Mouse (Mus musculus): ENCODE measurements around the gene Zfp184. TPM values are rescaled to one million over a fixed set of nuclear protein-coding genes. Genes with fewer than 3 reads are reported as not detected.

Zfp184 gene
- polyA plus RNA-seq, 1 experiment from 2014 or later: 7.1 TPM

GRCm38 (mm10) chr13:22007872-22008271 is 63.0 kb downstream of the Zfp184 start:
- Histone ChIP-seq H3K9ac (ENCODE audit: low read length) (no peak overlapping the region), H3K4me2 (ENCODE audit: low read length) (no peak overlapping the region), H3K9me3 (ENCODE audit: control insufficient read depth, low read length) (no peaks in the 10 kb centered on the region), H3K4me1 (ENCODE audit: control insufficient read depth in 2 of 2, insufficient read depth in 2 of 2, low read length in 2 of 2) (peaks cover 2 to 15% of the 10 kb centered on the region in 2 experiments; a peak in 2 of 4 replicates), H3K4me3 (ENCODE audit: control insufficient read depth in 1 of 2, insufficient read depth in 1 of 2, low read depth in 1 of 2, low read length in 2 of 2) (no peak overlapping the region), H3K27ac (replicated peaks in 1 of 2; ENCODE audit: control insufficient read depth in 1 of 2, insufficient read depth in 1 of 2, low read depth in 2 of 2, low read length in 2 of 2) (no peak overlapping the region), H3K27me3 (ENCODE audit: control insufficient read depth, insufficient read depth, low read length) (peaks cover 94% of the 10 kb centered on the region), H3K36me3 (ENCODE audit: control insufficient read depth, insufficient read depth, low read length) (no peaks in the 10 kb centered on the region)
- no peak for ATAC-seq (ENCODE audit: insufficient number of reproducible peaks, insufficient read depth, low FRiP score, low read depth)
- WGBS: 48% methylated on average over 7 of the region's 7 CpGs

DNA sequence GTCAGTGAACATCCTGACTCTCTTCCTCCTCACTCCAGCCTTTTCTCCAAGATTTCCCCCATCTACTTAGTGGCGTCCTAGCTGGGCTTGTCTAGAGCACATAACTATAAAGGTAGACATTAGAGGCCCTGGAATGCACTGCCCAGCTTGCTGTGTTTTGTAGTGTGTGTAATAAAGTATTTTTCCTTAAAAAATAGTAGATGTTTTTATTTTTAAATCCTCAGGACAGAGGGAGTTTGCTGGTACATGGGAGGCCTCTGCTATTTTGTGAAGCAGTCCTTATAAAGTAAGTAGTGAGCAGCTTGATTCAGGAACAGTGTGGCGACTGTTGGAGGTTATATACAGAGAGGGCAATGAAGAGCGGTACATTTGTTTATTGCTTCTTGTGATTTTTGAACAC is 63.8 kb downstream of the Zfp184 start:
- no peak overlapping the region for H3K27ac ChIP-seq (replicated peaks in 1 of 2; ENCODE audit: control insufficient read depth in 1 of 2, insufficient read depth in 1 of 2, low read depth in 2 of 2, low read length in 2 of 2)
- WGBS: 83% methylated on average over 3 of the region's 3 CpGs
- no peaks in the 10 kb centered on the region for H3K36me3 ChIP-seq (ENCODE audit: control insufficient read depth, insufficient read depth, low read length)
- H3K9ac ChIP-seq (ENCODE audit: low read length): no peak overlapping the region
- no peak for ATAC-seq (ENCODE audit: insufficient number of reproducible peaks, insufficient read depth, low FRiP score, low read depth)
- peaks cover 2 to 15% of the 10 kb centered on the region in 2 experiments; a peak in 3 of 4 replicates for H3K4me1 ChIP-seq (ENCODE audit: control insufficient read depth in 2 of 2, insufficient read depth in 2 of 2, low read length in 2 of 2)
- H3K4me3 ChIP-seq (ENCODE audit: control insufficient read depth in 1 of 2, insufficient read depth in 1 of 2, low read depth in 1 of 2, low read length in 2 of 2): no peak overlapping the region
- H3K27me3 ChIP-seq (ENCODE audit: control insufficient read depth, insufficient read depth, low read length): peaks cover 91% of the 10 kb centered on the region
- H3K4me2 ChIP-seq (ENCODE audit: low read length): no peak overlapping the region
- no peaks in the 10 kb centered on the region for H3K9me3 ChIP-seq (ENCODE audit: control insufficient read depth, low read length)

- H3K4me2 ChIP-seq (ENCODE audit: low read length): no peak within 1 kb of the TSS
- WGBS: 39% methylated on average over 5 of the region's 7 CpGs
- peaks cover 4 to 15% of the 10 kb centered on the region in 2 experiments; a peak in 3 of 4 replicates for H3K4me1 ChIP-seq (ENCODE audit: control insufficient read depth in 2 of 2, insufficient read depth in 2 of 2, low read length in 2 of 2)
- ATAC-seq (ENCODE audit: insufficient number of reproducible peaks, insufficient read depth, low FRiP score, low read depth): no peak
- H3K9me3 ChIP-seq (ENCODE audit: control insufficient read depth, low read length): no peaks in the 10 kb centered on the region
- H3K4me3 ChIP-seq (ENCODE audit: control insufficient read depth in 1 of 2, insufficient read depth in 1 of 2, low read depth in 1 of 2, low read length in 2 of 2): no peak within 1 kb of the TSS
- no peak within 1 kb of the TSS for H3K9ac ChIP-seq (ENCODE audit: low read length)
- peaks cover 91% of the 10 kb centered on the region for H3K27me3 ChIP-seq (ENCODE audit: control insufficient read depth, insufficient read depth, low read length)
- no peak within 1 kb of the TSS for H3K27ac ChIP-seq (replicated peaks in 1 of 2; ENCODE audit: control insufficient read depth in 1 of 2, insufficient read depth in 1 of 2, low read depth in 2 of 2, low read length in 2 of 2)
- H3K36me3 ChIP-seq (ENCODE audit: control insufficient read depth, insufficient read depth, low read length): no peaks in the 10 kb centered on the region
Observed at GRCm38 (mm10) chr13:22009642-22010041, 64.7 kb downstream of the Zfp184 start, which contains the start of gene Prss16. Gene Prss16, minus strand, starts transcription at chr13:22009742.

MicroRNAs within 50 kb of the gene (microRNA counts, 519-probe panel; counts per million panel counts)
- microRNA mmu-miR-1983: 6,490 counts per million, percentile 91 among the panel's probes with 10 or more counts

Small RNA genes within 50 kb of the gene (microRNA-seq; reads per million reads assigned to microRNA genes)
- gene Gm44456 (not detected), gene Mir1983 (2,356 reads per million, percentile 84 among the genes with 10 or more reads in this experiment)

Other genes starting within 250 kb of the Zfp184 start
- not detected in 2 replicates for gene Olfr1359, start 247.0 kb upstream of the Zfp184 start, polyA plus RNA-seq (2014; fragmentation: Nextera tagmentation; extraction: Ambion mirVana)
- gene Hist1h2bl, start 229.0 kb upstream of the Zfp184 start, polyA plus RNA-seq (2014; fragmentation: Nextera tagmentation; extraction: Ambion mirVana): 1.2 and 1.4 TPM in 2 replicates
- 12.2 and 15.1 TPM in 2 replicates for gene Hist1h2ai, start 228.7 kb upstream of the Zfp184 start, polyA plus RNA-seq (2014; fragmentation: Nextera tagmentation; extraction: Ambion mirVana)
- 2.4 and 4.4 TPM in 2 replicates for gene Hist1h3h, start 227.4 kb upstream of the Zfp184 start, polyA plus RNA-seq (2014; fragmentation: Nextera tagmentation; extraction: Ambion mirVana)
- 1.00 TPM in 2 replicates for gene Hist1h2bm, start 223.1 kb upstream of the Zfp184 start, polyA plus RNA-seq (2014; fragmentation: Nextera tagmentation; extraction: Ambion mirVana)
- 0.50 and 0.58 TPM in 2 replicates for gene Hist1h4j, start 210.0 kb upstream of the Zfp184 start, polyA plus RNA-seq (2014; fragmentation: Nextera tagmentation; extraction: Ambion mirVana)
- gene Hist1h4k, start 194.6 kb upstream of the Zfp184 start, polyA plus RNA-seq (2014; fragmentation: Nextera tagmentation; extraction: Ambion mirVana): 0.94 and 4.1 TPM in 2 replicates
- gene Hist1h2ak, start 191.3 kb upstream of the Zfp184 start, polyA plus RNA-seq (2014; fragmentation: Nextera tagmentation; extraction: Ambion mirVana): 4.3 and 8.0 TPM in 2 replicates
- 2.2 and 2.7 TPM in 2 replicates for gene Hist1h2bn, start 191.0 kb upstream of the Zfp184 start, polyA plus RNA-seq (2014; fragmentation: Nextera tagmentation; extraction: Ambion mirVana)
- 5.3 and 7.2 TPM in 2 replicates for gene Hist1h1b, start 164.5 kb upstream of the Zfp184 start, polyA plus RNA-seq (2014; fragmentation: Nextera tagmentation; extraction: Ambion mirVana)
- gene Hist1h3i, start 161.7 kb upstream of the Zfp184 start, polyA plus RNA-seq (2014; fragmentation: Nextera tagmentation; extraction: Ambion mirVana): 70.6 and 84.8 TPM in 2 replicates
- gene Hist1h2an, start 157.9 kb upstream of the Zfp184 start, polyA plus RNA-seq (2014; fragmentation: Nextera tagmentation; extraction: Ambion mirVana): 2.0 TPM in 1 of 2 replicates, not detected in the other
- gene Hist1h2bp, start 157.6 kb upstream of the Zfp184 start, polyA plus RNA-seq (2014; fragmentation: Nextera tagmentation; extraction: Ambion mirVana): 0.38 and 0.58 TPM in 2 replicates
- 9.4 and 9.6 TPM in 2 replicates for gene Hist1h2bq, start 134.9 kb upstream of the Zfp184 start, polyA plus RNA-seq (2014; fragmentation: Nextera tagmentation; extraction: Ambion mirVana)
- not detected in 2 replicates for gene Hist1h2ao, start 134.6 kb upstream of the Zfp184 start, polyA plus RNA-seq (2014; fragmentation: Nextera tagmentation; extraction: Ambion mirVana)
- not detected in 2 replicates for gene Hist1h4m, start 133.3 kb upstream of the Zfp184 start, polyA plus RNA-seq (2014; fragmentation: Nextera tagmentation; extraction: Ambion mirVana)
- gene Hist1h4n, start 112.9 kb upstream of the Zfp184 start, polyA plus RNA-seq (2014; fragmentation: Nextera tagmentation; extraction: Ambion mirVana): 5.9 and 10.4 TPM in 2 replicates
- gene Hist1h2ap, start 111.6 kb upstream of the Zfp184 start, polyA plus RNA-seq (2014; fragmentation: Nextera tagmentation; extraction: Ambion mirVana): 1,528 and 1,577 TPM in 2 replicates
- gene Hist1h2br, start 111.4 kb upstream of the Zfp184 start, polyA plus RNA-seq (2014; fragmentation: Nextera tagmentation; extraction: Ambion mirVana): 10.6 and 11.1 TPM in 2 replicates
- gene Pom121l2, start 36.1 kb downstream of the Zfp184 start, polyA plus RNA-seq (2014; fragmentation: Nextera tagmentation; extraction: Ambion mirVana): not detected in 2 replicates
- 0.88 TPM in 1 of 2 replicates, not detected in the other for gene Prss16, start 64.6 kb downstream of the Zfp184 start, polyA plus RNA-seq (2014; fragmentation: Nextera tagmentation; extraction: Ambion mirVana)
- 2.9 and 6.8 TPM in 2 replicates for gene Hist1h2ah, start 90.5 kb downstream of the Zfp184 start, polyA plus RNA-seq (2014; fragmentation: Nextera tagmentation; extraction: Ambion mirVana)
- gene Hist1h2bk, start 90.8 kb downstream of the Zfp184 start, polyA plus RNA-seq (2014; fragmentation: Nextera tagmentation; extraction: Ambion mirVana): 1.9 and 2.3 TPM in 2 replicates
- gene Hist1h4i, start 96.3 kb downstream of the Zfp184 start, polyA plus RNA-seq (2014; fragmentation: Nextera tagmentation; extraction: Ambion mirVana): 8.1 and 9.3 TPM in 2 replicates
- gene Hist1h2ag, start 97.8 kb downstream of the Zfp184 start, polyA plus RNA-seq (2014; fragmentation: Nextera tagmentation; extraction: Ambion mirVana): 9.7 and 11.2 TPM in 2 replicates
- gene Hist1h2bj, start 98.1 kb downstream of the Zfp184 start, polyA plus RNA-seq (2014; fragmentation: Nextera tagmentation; extraction: Ambion mirVana): 2.5 and 2.6 TPM in 2 replicates
- gene Vmn1r188, start 139.3 kb downstream of the Zfp184 start, polyA plus RNA-seq (2014; fragmentation: Nextera tagmentation; extraction: Ambion mirVana): not detected in 2 replicates
- not detected in 2 replicates for gene Vmn1r189, start 160.7 kb downstream of the Zfp184 start, polyA plus RNA-seq (2014; fragmentation: Nextera tagmentation; extraction: Ambion mirVana)
- gene Vmn1r191, start 238.9 kb downstream of the Zfp184 start, polyA plus RNA-seq (2014; fragmentation: Nextera tagmentation; extraction: Ambion mirVana): not detected in 2 replicates
- gene Vmn1r192, start 246.0 kb downstream of the Zfp184 start, polyA plus RNA-seq (2014; fragmentation: Nextera tagmentation; extraction: Ambion mirVana): not detected in 2 replicates